Mouse (Mus musculus) G1E (cell line): ENCODE measurements around the gene Chchd5.

Experiments
- CTCF ChIP-seq: IDR thresholded peaks from 2 replicates; pipeline ENCODE4 v1.5.1; 2012; ENCODE audit warnings: low read depth, low read length, inconsistent platforms, mixed read lengths
- GATA1 ChIP-seq: IDR thresholded peaks from 2 replicates; pipeline ENCODE4 v1.6.1; 2012; ENCODE audit warnings: borderline replicate concordance, low read length, inconsistent platforms, mixed read lengths
- GATA2 ChIP-seq: IDR thresholded peaks from 2 replicates; pipeline ENCODE4 v1.6.1; 2012; ENCODE audit warnings: low read depth, low read length, inconsistent platforms, borderline replicate concordance
- TAL1 ChIP-seq: conservative IDR thresholded peaks from 2 replicates; pipeline ENCODE4 v1.6.1; 2012; ENCODE audit warnings: low read depth, low read length, inconsistent platforms, mixed read lengths

- TF ChIP-seq CTCF (no peak), GATA1 (no peak), TAL1 (no peak), GATA2 (no peak)
These were observed 46.1 kb downstream of the Chchd5 start for GRCm38 (mm10) chr2:129175636-129176035.
